Mouse (Mus musculus): ENCODE measurements around the gene Ibsp. TPM values are rescaled to one million over a fixed set of nuclear protein-coding genes. Genes with fewer than 3 reads are reported as not detected.

Gene Ibsp
- polyA plus RNA-seq, 1 experiment from 2014 or later, result 0.28 TPM

GRCm38 (mm10) chr5:104327389-104327788 lies 28.4 kb downstream of the Ibsp start:
- WGBS, result 79% methylated on average over 8 of the region's 8 CpGs

GRCm38 (mm10) chr5:104327876-104328275 lies 28.9 kb downstream of the Ibsp start:
- no peaks in the 10 kb centered on the region for H3K36me3 ChIP-seq (ENCODE audit: control insufficient read depth, insufficient read depth, low read length)
- ATAC-seq (ENCODE audit: insufficient read depth, low FRiP score), result no peak
- H3K9me3 ChIP-seq (replicated peaks; ENCODE audit: control insufficient read depth, low read length), result no peaks in the 10 kb centered on the region
- no peaks in the 10 kb centered on the region for H3K27me3 ChIP-seq (ENCODE audit: control insufficient read depth, insufficient read depth, low read length)
- no peak overlapping the region for H3K4me2 ChIP-seq (ENCODE audit: low read depth, low read length)
- H3K9ac ChIP-seq (ENCODE audit: low read length), result no peak overlapping the region
- H3K4me3 ChIP-seq (replicated peaks; ENCODE audit: low read length), result no peak overlapping the region
- H3K4me1 ChIP-seq (ENCODE audit: control insufficient read depth, insufficient read depth, low read length), result no peaks in the 10 kb centered on the region
- H3K27ac ChIP-seq (ENCODE audit: low read length), result no peak overlapping the region

More at GRCm38 (mm10) chr5:104327389-104327788, 28.4 kb downstream of the Ibsp start:
- ATAC-seq (ENCODE audit: insufficient read depth, low FRiP score), result no peak
- H3K4me2 ChIP-seq (ENCODE audit: low read depth, low read length), result no peak overlapping the region
- H3K9me3 ChIP-seq (replicated peaks; ENCODE audit: control insufficient read depth, low read length), result no peaks in the 10 kb centered on the region
- H3K4me3 ChIP-seq (replicated peaks; ENCODE audit: low read length), result no peak overlapping the region
- H3K36me3 ChIP-seq (ENCODE audit: control insufficient read depth, insufficient read depth, low read length), result no peaks in the 10 kb centered on the region
- no peak overlapping the region for H3K9ac ChIP-seq (ENCODE audit: low read length)
- no peaks in the 10 kb centered on the region for H3K27me3 ChIP-seq (ENCODE audit: control insufficient read depth, insufficient read depth, low read length)
- no peak overlapping the region for H3K27ac ChIP-seq (ENCODE audit: low read length)
- no peaks in the 10 kb centered on the region for H3K4me1 ChIP-seq (ENCODE audit: control insufficient read depth, insufficient read depth, low read length)

- Histone ChIP-seq H3K4me1 (ENCODE audit: control insufficient read depth, insufficient read depth, low read length) (no peaks in the 10 kb centered on the region), H3K4me2 (ENCODE audit: low read depth, low read length) (no peak overlapping the region), H3K9ac (ENCODE audit: low read length) (no peak overlapping the region), H3K9me3 (replicated peaks; ENCODE audit: control insufficient read depth, low read length) (no peaks in the 10 kb centered on the region), H3K27ac (ENCODE audit: low read length) (no peak overlapping the region), H3K27me3 (ENCODE audit: control insufficient read depth, insufficient read depth, low read length) (no peaks in the 10 kb centered on the region), H3K36me3 (ENCODE audit: control insufficient read depth, insufficient read depth, low read length) (no peaks in the 10 kb centered on the region), H3K4me3 (replicated peaks; ENCODE audit: low read length) (no peak overlapping the region)
- no peak for ATAC-seq (ENCODE audit: insufficient read depth, low FRiP score)
- 77% methylated on average over 4 of the region's 4 CpGs for WGBS
Observed at GRCm38 (mm10) chr5:104328317-104328850, 29.4 kb downstream of the Ibsp start.

GRCm38 (mm10) chr5:104329381-104329780 lies 30.4 kb downstream of the Ibsp start:
- Histone ChIP-seq H3K27ac (ENCODE audit: low read length) (no peak overlapping the region), H3K4me1 (ENCODE audit: control insufficient read depth, insufficient read depth, low read length) (no peaks in the 10 kb centered on the region), H3K9ac (ENCODE audit: low read length) (no peak overlapping the region), H3K4me3 (replicated peaks; ENCODE audit: low read length) (no peak overlapping the region), H3K36me3 (ENCODE audit: control insufficient read depth, insufficient read depth, low read length) (no peaks in the 10 kb centered on the region), H3K4me2 (ENCODE audit: low read depth, low read length) (no peak overlapping the region), H3K27me3 (ENCODE audit: control insufficient read depth, insufficient read depth, low read length) (no peaks in the 10 kb centered on the region), H3K9me3 (replicated peaks; ENCODE audit: control insufficient read depth, low read length) (no peaks in the 10 kb centered on the region)
- 75% methylated on average over 5 of the region's 5 CpGs for WGBS
- no peak for ATAC-seq (ENCODE audit: insufficient read depth, low FRiP score)

- no peak for ATAC-seq (ENCODE audit: insufficient read depth, low FRiP score)
- Histone ChIP-seq H3K4me3 (replicated peaks; ENCODE audit: low read length) (no peak overlapping the region), H3K36me3 (ENCODE audit: control insufficient read depth, insufficient read depth, low read length) (no peaks in the 10 kb centered on the region), H3K27ac (ENCODE audit: low read length) (no peak overlapping the region), H3K4me2 (ENCODE audit: low read depth, low read length) (no peak overlapping the region), H3K4me1 (ENCODE audit: control insufficient read depth, insufficient read depth, low read length) (no peaks in the 10 kb centered on the region), H3K27me3 (ENCODE audit: control insufficient read depth, insufficient read depth, low read length) (no peaks in the 10 kb centered on the region), H3K9me3 (replicated peaks; ENCODE audit: control insufficient read depth, low read length) (no peaks in the 10 kb centered on the region), H3K9ac (ENCODE audit: low read length) (no peak overlapping the region)
- WGBS, result 67% methylated on average over 5 of the region's 5 CpGs
Observed at GRCm38 (mm10) chr5:104330088-104330487, 31.1 kb downstream of the Ibsp start.

GRCm38 (mm10) chr5:104332296-104332695 lies 33.3 kb downstream of the Ibsp start:
- no peaks in the 10 kb centered on the region for H3K9me3 ChIP-seq (replicated peaks; ENCODE audit: control insufficient read depth, low read length)
- no peaks in the 10 kb centered on the region for H3K27me3 ChIP-seq (ENCODE audit: control insufficient read depth, insufficient read depth, low read length)
- WGBS, result 45% methylated on average over 3 of the region's 3 CpGs
- H3K27ac ChIP-seq (ENCODE audit: low read length), result no peak overlapping the region
- no peaks in the 10 kb centered on the region for H3K36me3 ChIP-seq (ENCODE audit: control insufficient read depth, insufficient read depth, low read length)
- no peaks in the 10 kb centered on the region for H3K4me1 ChIP-seq (ENCODE audit: control insufficient read depth, insufficient read depth, low read length)
- H3K4me2 ChIP-seq (ENCODE audit: low read depth, low read length), result no peak overlapping the region
- no peak overlapping the region for H3K4me3 ChIP-seq (replicated peaks; ENCODE audit: low read length)
- H3K9ac ChIP-seq (ENCODE audit: low read length), result no peak overlapping the region
- ATAC-seq (ENCODE audit: insufficient read depth, low FRiP score), result no peak

GRCm38 (mm10) chr5:104333231-104333640 lies 34.3 kb downstream of the Ibsp start:
- Histone ChIP-seq H3K27me3 (ENCODE audit: control insufficient read depth, insufficient read depth, low read length) (no peaks in the 10 kb centered on the region), H3K9ac (ENCODE audit: low read length) (no peak overlapping the region), H3K4me2 (ENCODE audit: low read depth, low read length) (no peak overlapping the region), H3K4me1 (ENCODE audit: control insufficient read depth, insufficient read depth, low read length) (no peaks in the 10 kb centered on the region), H3K27ac (ENCODE audit: low read length) (no peak overlapping the region), H3K4me3 (replicated peaks; ENCODE audit: low read length) (no peak overlapping the region), H3K9me3 (replicated peaks; ENCODE audit: control insufficient read depth, low read length) (no peaks in the 10 kb centered on the region), H3K36me3 (ENCODE audit: control insufficient read depth, insufficient read depth, low read length) (no peaks in the 10 kb centered on the region)
- WGBS, result 34% methylated on average over 7 of the region's 7 CpGs
- no peak for ATAC-seq (ENCODE audit: insufficient read depth, low FRiP score)

GRCm38 (mm10) chr5:104333643-104334042 lies 34.7 kb downstream of the Ibsp start:
- Histone ChIP-seq H3K27ac (ENCODE audit: low read length) (no peak overlapping the region), H3K27me3 (ENCODE audit: control insufficient read depth, insufficient read depth, low read length) (no peaks in the 10 kb centered on the region), H3K9me3 (replicated peaks; ENCODE audit: control insufficient read depth, low read length) (no peaks in the 10 kb centered on the region), H3K9ac (ENCODE audit: low read length) (no peak overlapping the region), H3K4me1 (ENCODE audit: control insufficient read depth, insufficient read depth, low read length) (no peaks in the 10 kb centered on the region), H3K4me2 (ENCODE audit: low read depth, low read length) (no peak overlapping the region), H3K36me3 (ENCODE audit: control insufficient read depth, insufficient read depth, low read length) (no peaks in the 10 kb centered on the region), H3K4me3 (replicated peaks; ENCODE audit: low read length) (no peak overlapping the region)
- ATAC-seq (ENCODE audit: insufficient read depth, low FRiP score), result no peak
- WGBS, result 75% methylated on average over 6 of the region's 6 CpGs

GRCm38 (mm10) chr5:104334516-104334915 lies 35.5 kb downstream of the Ibsp start:
- no peak for ATAC-seq (ENCODE audit: insufficient read depth, low FRiP score)
- Histone ChIP-seq H3K4me1 (ENCODE audit: control insufficient read depth, insufficient read depth, low read length) (no peaks in the 10 kb centered on the region), H3K4me3 (replicated peaks; ENCODE audit: low read length) (no peak overlapping the region), H3K4me2 (ENCODE audit: low read depth, low read length) (no peak overlapping the region), H3K27ac (ENCODE audit: low read length) (no peak overlapping the region), H3K9me3 (replicated peaks; ENCODE audit: control insufficient read depth, low read length) (no peaks in the 10 kb centered on the region), H3K27me3 (ENCODE audit: control insufficient read depth, insufficient read depth, low read length) (no peaks in the 10 kb centered on the region), H3K9ac (ENCODE audit: low read length) (no peak overlapping the region), H3K36me3 (ENCODE audit: control insufficient read depth, insufficient read depth, low read length) (no peaks in the 10 kb centered on the region)
- 86% methylated on average over 14 of the region's 14 CpGs for WGBS

- ATAC-seq (ENCODE audit: insufficient read depth, low FRiP score), result no peak
- H3K36me3 ChIP-seq (ENCODE audit: control insufficient read depth, insufficient read depth, low read length), result no peaks in the 10 kb centered on the region
Observed at GRCm38 (mm10) chr5:104335962-104336361, 37.0 kb downstream of the Ibsp start.

More at GRCm38 (mm10) chr5:104335962-104336361, 37.0 kb downstream of the Ibsp start:
- H3K4me3 ChIP-seq (replicated peaks; ENCODE audit: low read length), result no peak overlapping the region
- WGBS, result 76% methylated on average over 5 of the region's 5 CpGs
- H3K4me2 ChIP-seq (ENCODE audit: low read depth, low read length), result no peak overlapping the region
- H3K4me1 ChIP-seq (ENCODE audit: control insufficient read depth, insufficient read depth, low read length), result no peaks in the 10 kb centered on the region
- H3K9ac ChIP-seq (ENCODE audit: low read length), result no peak overlapping the region
- H3K9me3 ChIP-seq (replicated peaks; ENCODE audit: control insufficient read depth, low read length), result no peaks in the 10 kb centered on the region
- no peaks in the 10 kb centered on the region for H3K27me3 ChIP-seq (ENCODE audit: control insufficient read depth, insufficient read depth, low read length)
- no peak overlapping the region for H3K27ac ChIP-seq (ENCODE audit: low read length)
